Mouse (Mus musculus): ENCODE results near the gene Tmem170.

- no peak for TF ChIP-seq CTCF (IDR thresholded peaks at IDR 0.05; ENCODE audit: control insufficient read depth, insufficient read depth, insufficient read length)
- no peak for TF ChIP-seq MYOG (IDR thresholded peaks at IDR 0.05; ENCODE audit: control insufficient read depth, extremely low read depth, insufficient read length)
- no peak for TF ChIP-seq USF1 (IDR thresholded peaks at IDR 0.05; ENCODE audit: low read depth)
- no peak for TF ChIP-seq MAX (IDR thresholded peaks at IDR 0.05)
- TF ChIP-seq FOSL1 (IDR thresholded peaks at IDR 0.05; ENCODE audit: insufficient read depth, low read length, poor library complexity, severe bottlenecking): no peak
- TF ChIP-seq CEBPB (IDR thresholded peaks at IDR 0.05; ENCODE audit: low read depth): no peak
Measured at GRCm38 (mm10) chr8:111894955-111895354, 18.4 kb upstream of the Tmem170 start.
